ENCODE assay signal across 22 mouse cellular contexts in the genomic region with DNA sequence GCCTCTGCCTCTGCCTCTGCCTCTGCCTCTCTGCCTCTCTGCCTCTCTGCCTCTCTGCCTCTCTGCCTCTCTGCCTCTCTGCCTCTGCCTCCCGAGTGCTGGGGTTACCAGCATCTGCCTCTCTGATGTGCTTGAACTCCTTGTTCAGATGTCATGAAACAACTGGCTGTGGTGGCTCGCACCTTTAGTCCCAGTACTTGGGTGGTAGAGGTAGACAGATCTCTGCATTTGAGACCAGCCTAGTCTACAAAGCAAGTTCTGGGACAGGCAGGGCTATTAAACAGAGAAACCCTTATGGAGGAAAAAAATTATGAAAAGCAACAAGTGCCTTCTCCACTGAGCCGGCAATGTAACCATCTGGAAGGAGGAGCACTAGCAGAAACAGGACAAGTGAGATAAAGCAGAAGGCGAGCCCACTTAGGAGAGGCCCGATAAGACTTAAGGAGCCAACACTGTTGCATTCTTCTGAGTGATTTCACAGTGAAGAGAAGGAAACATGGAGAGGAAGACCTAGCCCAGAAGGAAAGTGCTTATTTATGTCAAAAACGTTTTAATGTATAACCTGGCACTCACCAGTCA. TPM values are rescaled to one million over a fixed set of nuclear protein-coding genes. Genes with fewer than 3 reads are reported as not detected.
A peak's percentile ranks its signal among the peaks of the same experiment; 100 is the strongest.
DNase-seq lines count a peak whose midpoint lies in the region; ATAC-seq and TF ChIP-seq lines count a peak whose summit lies in the region.
"Had no signal": no experiment of that assay in that cellular context is flagged by ENCODE, and none has a peak within 500 bp of the region (broad histone marks: within the 10 kb centered on the region; RNA-seq: fewer than 3 reads in every experiment).

No protein-coding gene starts in this region.

- DNase-seq in forebrain, embryonic 10.5 days (ENCODE audit: extremely low spot score, low spot score): no peak
- no peak for DNase-seq in forebrain, embryonic 14.5 days (ENCODE audit: low spot score)
- DNase-seq in spleen, adult 2 months (ENCODE audit: low read depth in 1 of 2, low spot score in 2 of 2): no peak
- no peak for DNase-seq in spleen, postnatal 14 days (ENCODE audit: low spot score in 2 of 2)
- peak; percentile 62 to 74 (median 65) for DNase-seq in liver, embryonic 14.5 days (ENCODE audit: low read depth in 3 of 3, low spot score in 3 of 3)
- DNase-seq in spleen, postnatal 4 days (ENCODE audit: low spot score in 2 of 2): peak; percentile 52 to 69
- DNase-seq in midbrain, embryonic 11.5 days (ENCODE audit: low spot score, missing footprints): no peak
- DNase-seq: adrenal gland, adult 2 months; cerebellum, adult 2 months; gastrocnemius, postnatal 14 days; layer of hippocampus, postnatal 36 days; left cerebral cortex, postnatal 4 days; lung, adult 18-20 months; thymus, postnatal 4 days had no signal

- TF ChIP-seq EP300 in liver, embryonic 14.5 days (IDR thresholded peaks at IDR 0.05; ENCODE audit: low read depth): peak; percentile 79

- WGBS in forebrain, embryonic 10.5 days: 87% methylated on average over 6 of the region's 6 CpGs
- whole genome bisulfite sequencing in forebrain, embryonic 14.5 days: 92% methylated on average over 6 of the region's 6 CpGs
- WGBS in spleen, adult 2 months: 73% methylated on average over 6 of the region's 6 CpGs
- WGBS in liver, embryonic 14.5 days (ENCODE audit: insufficient replicate concordance): 15% methylated on average over 6 of the region's 6 CpGs
- WGBS in midbrain, embryonic 11.5 days: 92% methylated on average over 6 of the region's 6 CpGs

- peak overlapping the region; percentile 26; the same call in 1 of the 2 replicates for H3K27ac ChIP-seq in forebrain, embryonic 10.5 days
- no peak overlapping the region for H3K27ac ChIP-seq in forebrain, embryonic 14.5 days (ENCODE audit: low read depth, low read length)
- H3K27ac ChIP-seq in spleen, adult 2 months (ENCODE audit: insufficient read depth, low read length): peak overlapping the region; percentile 32; the same call in 1 of the 2 replicates
- peak overlapping the region; percentile 98 for H3K27ac ChIP-seq in liver, embryonic 14.5 days
- no peak overlapping the region for H3K27ac ChIP-seq in midbrain, embryonic 11.5 days (ENCODE audit: low read depth, low read length)
- H3K27ac ChIP-seq: embryonic facial prominence, embryonic 10.5 days; heart, embryonic 15.5 days; hindbrain, embryonic 10.5 days; midbrain, embryonic 10.5 days had no signal

- no peak for ATAC-seq in forebrain, embryonic 14.5 days
- ATAC-seq in liver, embryonic 14.5 days (ENCODE audit: insufficient read depth): peak; percentile 52
- ATAC-seq in midbrain, embryonic 11.5 days (ENCODE audit: low FRiP score): no peak
- ATAC-seq in CD4-positive, CD25-positive, alpha-beta regulatory T cell, adult 4 months: no peak

- no peak for TF ChIP-seq POLR2A in spleen, adult 2 months (IDR thresholded peaks at IDR 0.05; ENCODE audit: low read depth, low read length)

- H3K27me3 ChIP-seq in forebrain, embryonic 10.5 days (ENCODE audit: poor library complexity, severe bottlenecking): no peaks in the 10 kb centered on the region
- no peaks in the 10 kb centered on the region for H3K27me3 ChIP-seq in forebrain, embryonic 14.5 days (replicated peaks; ENCODE audit: control insufficient read depth, insufficient read depth, low read length)
- no peaks in the 10 kb centered on the region for H3K27me3 ChIP-seq in spleen, adult 2 months (ENCODE audit: control insufficient read depth, insufficient read depth, low read length)
- H3K27me3 ChIP-seq in liver, embryonic 14.5 days (ENCODE audit: control insufficient read depth, insufficient read depth, low read length): no peaks in the 10 kb centered on the region
- no peaks in the 10 kb centered on the region for H3K27me3 ChIP-seq in midbrain, embryonic 11.5 days (ENCODE audit: control insufficient read depth, insufficient read depth, low read length)
- H3K27me3 ChIP-seq: heart, embryonic 15.5 days had no signal

- no peaks in the 10 kb centered on the region; the same call in 1 of the 2 replicates for H3K9me3 ChIP-seq in forebrain, embryonic 10.5 days
- no peaks in the 10 kb centered on the region for H3K9me3 ChIP-seq in forebrain, embryonic 14.5 days (replicated peaks; ENCODE audit: control insufficient read depth, low read length)
- no peaks in the 10 kb centered on the region for H3K9me3 ChIP-seq in liver, embryonic 14.5 days (ENCODE audit: control insufficient read depth, low read length)
- H3K9me3 ChIP-seq in midbrain, embryonic 11.5 days (ENCODE audit: control insufficient read depth, low read length): no peaks in the 10 kb centered on the region
- H3K9me3 ChIP-seq: embryonic facial prominence, embryonic 10.5 days; heart, embryonic 15.5 days; hindbrain, embryonic 10.5 days; midbrain, embryonic 10.5 days had no signal

- H3K9ac ChIP-seq in forebrain, embryonic 14.5 days (ENCODE audit: low read length): no peak overlapping the region
- peak overlapping the region; percentile 67 for H3K9ac ChIP-seq in liver, embryonic 14.5 days (replicated peaks)
- H3K9ac ChIP-seq in midbrain, embryonic 11.5 days (ENCODE audit: low read length): no peak overlapping the region
- H3K9ac ChIP-seq: heart, embryonic 15.5 days had no signal

- peaks cover 75% of the 10 kb centered on the region for H3K36me3 ChIP-seq in forebrain, embryonic 10.5 days (replicated peaks)
- H3K36me3 ChIP-seq in forebrain, embryonic 14.5 days (ENCODE audit: control insufficient read depth, insufficient read depth, low read length): peaks cover 42% of the 10 kb centered on the region
- peaks cover 14% of the 10 kb centered on the region for H3K36me3 ChIP-seq in spleen, adult 2 months (ENCODE audit: control insufficient read depth, insufficient read depth, low read length)
- H3K36me3 ChIP-seq in liver, embryonic 14.5 days (replicated peaks; ENCODE audit: control insufficient read depth, insufficient read depth, low read depth): peaks cover 37% of the 10 kb centered on the region
- H3K36me3 ChIP-seq in midbrain, embryonic 11.5 days (ENCODE audit: control insufficient read depth, insufficient read depth, low read length): peaks cover 11% of the 10 kb centered on the region; the same call in 1 of the 2 replicates

- H3K4me1 ChIP-seq in forebrain, embryonic 10.5 days: peaks cover 11% of the 10 kb centered on the region
- peaks cover 7% of the 10 kb centered on the region; the same call in 1 of the 2 replicates for H3K4me1 ChIP-seq in forebrain, embryonic 14.5 days (ENCODE audit: control insufficient read depth, insufficient read depth, low read length)
- no peaks in the 10 kb centered on the region for H3K4me1 ChIP-seq in spleen, adult 2 months (ENCODE audit: control insufficient read depth, insufficient read depth, insufficient read length)
- peaks cover 17 to 21% of the 10 kb centered on the region in 2 experiments for H3K4me1 ChIP-seq in liver, embryonic 14.5 days (replicated peaks; ENCODE audit: control insufficient read depth in 2 of 2, insufficient read depth in 2 of 2, low read length in 1 of 2)
- peaks cover 5% of the 10 kb centered on the region for H3K4me1 ChIP-seq in midbrain, embryonic 11.5 days (ENCODE audit: control insufficient read depth, insufficient read depth, low read length)

- H3K4me2 ChIP-seq in forebrain, embryonic 14.5 days (ENCODE audit: low read length): no peak overlapping the region
- peak overlapping the region; percentile 78 for H3K4me2 ChIP-seq in liver, embryonic 14.5 days (ENCODE audit: low read depth)
- no peak overlapping the region for H3K4me2 ChIP-seq in midbrain, embryonic 11.5 days
- H3K4me2 ChIP-seq: heart, embryonic 15.5 days had no signal

- no peak for TF ChIP-seq CTCF in spleen, adult 2 months (IDR thresholded peaks at IDR 0.05; ENCODE audit: extremely low read depth, insufficient read depth, insufficient read length, insufficient replicate concordance)
- no peak for TF ChIP-seq CTCF in liver, embryonic 14.5 days (IDR thresholded peaks at IDR 0.05; ENCODE audit: low read depth)

- no peak overlapping the region for H3K4me3 ChIP-seq in forebrain, embryonic 10.5 days
- H3K4me3 ChIP-seq in forebrain, embryonic 14.5 days (ENCODE audit: low read depth, low read length): no peak overlapping the region
- H3K4me3 ChIP-seq in spleen, adult 2 months (ENCODE audit: extremely low read depth, insufficient read depth, insufficient read length): no peak overlapping the region
- H3K4me3 ChIP-seq in liver, embryonic 14.5 days (ENCODE audit: insufficient read depth in 1 of 2, low read depth in 2 of 2, low read length in 2 of 2): peak overlapping the region; percentile 41 to 53
- no peak overlapping the region for H3K4me3 ChIP-seq in midbrain, embryonic 11.5 days (ENCODE audit: low read depth, low read length)
- H3K4me3 ChIP-seq: embryonic facial prominence, embryonic 10.5 days; heart, embryonic 15.5 days; hindbrain, embryonic 10.5 days; midbrain, embryonic 10.5 days had no signal

RNA-seq across cellular contexts. Expression of a gene that starts 3.8 kb away (rescaled TPM):
- 174 and 184 TPM in 2 replicates for polyA plus RNA-seq in forebrain, embryonic 10.5 days (2016; fragmentation: Nextera tagmentation; extraction: Ambion mirVana)
- 223 and 231 TPM in 2 replicates for polyA plus RNA-seq in forebrain, embryonic 14.5 days (2014; fragmentation: Nextera tagmentation; extraction: Ambion mirVana)
- 25.3 and 32.3 TPM in 2 replicates for polyA plus RNA-seq in spleen, adult 2 months (2012; rRNA removed)
- polyA plus RNA-seq in liver, embryonic 14.5 days (2012; rRNA removed): 18.7 and 24.7 TPM in 2 replicates
- polyA plus RNA-seq in liver, embryonic 14.5 days (2014; fragmentation: Nextera tagmentation; extraction: Ambion mirVana): 66.3 and 70.9 TPM in 2 replicates
- 193 and 195 TPM in 2 replicates for polyA plus RNA-seq in midbrain, embryonic 11.5 days (2014; fragmentation: Nextera tagmentation; extraction: Ambion mirVana)
- polyA plus RNA-seq in CD4-positive, CD25-positive, alpha-beta regulatory T cell, adult 4 months (2017; shearing (Covaris generic)): 100 to 1,000 TPM; 115 to 140 TPM

RNA-seq across cellular contexts. Expression of a gene that starts 4.5 kb away (rescaled TPM):
- polyA plus RNA-seq in forebrain, embryonic 10.5 days (2016; fragmentation: Nextera tagmentation; extraction: Ambion mirVana): 50.1 and 51.5 TPM in 2 replicates
- polyA plus RNA-seq in forebrain, embryonic 14.5 days (2014; fragmentation: Nextera tagmentation; extraction: Ambion mirVana): 55.3 and 59.8 TPM in 2 replicates
- polyA plus RNA-seq in spleen, adult 2 months (2012; rRNA removed): 4.9 and 5.0 TPM in 2 replicates
- 9.6 and 12.3 TPM in 2 replicates for polyA plus RNA-seq in liver, embryonic 14.5 days (2012; rRNA removed)
- 22.4 and 23.4 TPM in 2 replicates for polyA plus RNA-seq in liver, embryonic 14.5 days (2014; fragmentation: Nextera tagmentation; extraction: Ambion mirVana)
- 70.7 and 73.2 TPM in 2 replicates for polyA plus RNA-seq in midbrain, embryonic 11.5 days (2014; fragmentation: Nextera tagmentation; extraction: Ambion mirVana)
- 10 to 100 TPM; 14.9 to 18.3 TPM for polyA plus RNA-seq in CD4-positive, CD25-positive, alpha-beta regulatory T cell, adult 4 months (2017; shearing (Covaris generic))

RNA-seq across cellular contexts. Expression of a gene that starts 4.9 kb away (rescaled TPM):
- not detected in 2 replicates for polyA plus RNA-seq in forebrain, embryonic 10.5 days (2016; fragmentation: Nextera tagmentation; extraction: Ambion mirVana)
- not detected in 2 replicates for polyA plus RNA-seq in forebrain, embryonic 14.5 days (2014; fragmentation: Nextera tagmentation; extraction: Ambion mirVana)
- not detected in 2 replicates for polyA plus RNA-seq in spleen, adult 2 months (2012; rRNA removed)
- polyA plus RNA-seq in liver, embryonic 14.5 days (2012; rRNA removed): 0.01 TPM in 1 of 2 replicates, not detected in the other
- not detected in 2 replicates for polyA plus RNA-seq in liver, embryonic 14.5 days (2014; fragmentation: Nextera tagmentation; extraction: Ambion mirVana)
- not detected in 2 replicates for polyA plus RNA-seq in midbrain, embryonic 11.5 days (2014; fragmentation: Nextera tagmentation; extraction: Ambion mirVana)
- polyA plus RNA-seq in CD4-positive, CD25-positive, alpha-beta regulatory T cell, adult 4 months (2017; shearing (Covaris generic)): not detected
- polyA plus RNA-seq: adrenal gland, adult 2 months; embryonic facial prominence, embryonic 10.5 days; frontal cortex, adult 2 months; heart, embryonic 15.5 days; hindbrain, embryonic 10.5 days; kidney, embryonic 14.5 days; midbrain, embryonic 10.5 days; stomach, embryonic 16.5 days had no signal

RNA-seq across cellular contexts. Expression of a gene that starts 12.1 kb away (rescaled TPM):
- 552 and 592 TPM in 2 replicates for polyA plus RNA-seq in forebrain, embryonic 10.5 days (2016; fragmentation: Nextera tagmentation; extraction: Ambion mirVana)
- polyA plus RNA-seq in forebrain, embryonic 14.5 days (2014; fragmentation: Nextera tagmentation; extraction: Ambion mirVana): 277 and 350 TPM in 2 replicates
- polyA plus RNA-seq in spleen, adult 2 months (2012; rRNA removed): 52.6 and 76.8 TPM in 2 replicates
- polyA plus RNA-seq in liver, embryonic 14.5 days (2012; rRNA removed): 97.8 and 135 TPM in 2 replicates
- polyA plus RNA-seq in liver, embryonic 14.5 days (2014; fragmentation: Nextera tagmentation; extraction: Ambion mirVana): 115 TPM in 2 replicates
- polyA plus RNA-seq in midbrain, embryonic 11.5 days (2014; fragmentation: Nextera tagmentation; extraction: Ambion mirVana): 450 and 473 TPM in 2 replicates
- 100 to 1,000 TPM in 1 of 2 experiments, 10 to 100 TPM in 1; 96.4 to 131 TPM for polyA plus RNA-seq in CD4-positive, CD25-positive, alpha-beta regulatory T cell, adult 4 months (2017; shearing (Covaris generic))

RNA-seq across cellular contexts. Expression of a gene that starts 23.8 kb away (rescaled TPM):
- 0.32 and 0.58 TPM in 2 replicates for polyA plus RNA-seq in forebrain, embryonic 10.5 days (2016; fragmentation: Nextera tagmentation; extraction: Ambion mirVana)
- polyA plus RNA-seq in forebrain, embryonic 14.5 days (2014; fragmentation: Nextera tagmentation; extraction: Ambion mirVana): 0.10 and 0.33 TPM in 2 replicates
- not detected in 2 replicates for polyA plus RNA-seq in spleen, adult 2 months (2012; rRNA removed)
- not detected in 2 replicates for polyA plus RNA-seq in liver, embryonic 14.5 days (2012; rRNA removed)
- 0.05 TPM in 1 of 2 replicates, not detected in the other for polyA plus RNA-seq in liver, embryonic 14.5 days (2014; fragmentation: Nextera tagmentation; extraction: Ambion mirVana)
- 0.19 and 0.41 TPM in 2 replicates for polyA plus RNA-seq in midbrain, embryonic 11.5 days (2014; fragmentation: Nextera tagmentation; extraction: Ambion mirVana)
- under 1 TPM in 1 of 2 experiments, not detected in 1; 0.48 TPM for polyA plus RNA-seq in CD4-positive, CD25-positive, alpha-beta regulatory T cell, adult 4 months (2017; shearing (Covaris generic))
- polyA plus RNA-seq: cerebellum, adult 2 months; frontal cortex, adult 2 months had no signal

Comparison
In these comparisons a context has a peak if more than half of its experiments do, and no peak if none do; other contexts are left out.
1. DNase-seq: peak in liver, embryonic 14.5 days (3 of 3) and spleen, postnatal 4 days (2 of 2); none in forebrain, embryonic 10.5 days (single experiment), forebrain, embryonic 14.5 days (single experiment), spleen, adult 2 months (0 of 2), spleen, postnatal 14 days (0 of 2) and midbrain, embryonic 11.5 days (single experiment).
2. H3K27ac ChIP-seq: peak in forebrain, embryonic 10.5 days (single experiment), spleen, adult 2 months (single experiment) and liver, embryonic 14.5 days (single experiment); none in forebrain, embryonic 14.5 days (single experiment) and midbrain, embryonic 11.5 days (single experiment).
3. H3K4me3 ChIP-seq: peak in liver, embryonic 14.5 days (2 of 2); none in forebrain, embryonic 10.5 days (single experiment), forebrain, embryonic 14.5 days (single experiment), spleen, adult 2 months (single experiment) and midbrain, embryonic 11.5 days (single experiment).